Mouse (Mus musculus) frontal cortex, postnatal 14 days (tissue): ENCODE data around the gene Krtap4-7.
"Not testable (repeated sequence)": the region's sequence is repeated elsewhere in the genome, so short reads cannot be mapped to it uniquely, and the experiment has no call there.

Source experiments
- DNase-seq, 2 experiments: peaks; one replicate each; pipeline ENCODE4 v3.0.0; 2022; ENCODE audit warnings: low spot score in 2 of 2

Gene Krtap4-7

GRCm38 (mm10) chr11:99603208-99603607 is 40.7 kb downstream of the Krtap4-7 start, which contains the start of gene Gm11938:
Gene Gm11938 (minus strand): TSS chr11:99603308.
- DNase-seq = not testable (repeated sequence)

DNA sequence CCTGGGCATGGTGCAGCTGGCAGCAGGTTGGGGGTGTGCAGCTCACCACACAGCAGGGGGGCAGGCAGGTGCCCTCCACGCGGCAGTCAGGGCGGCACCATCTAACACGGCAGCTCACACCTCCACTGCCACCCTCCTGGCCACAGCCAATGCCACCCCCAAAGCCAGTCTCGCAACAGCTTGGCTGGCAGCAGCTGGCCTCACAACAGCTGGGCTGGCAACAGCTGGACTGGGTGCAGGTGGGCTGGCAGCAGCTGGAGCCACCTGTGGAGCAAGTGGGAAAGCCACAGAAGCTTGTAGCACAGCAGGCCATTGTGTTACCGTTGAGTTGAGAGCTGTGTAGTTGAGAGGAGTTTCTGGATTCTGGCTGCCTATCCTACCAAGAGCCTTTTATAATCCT is 46.1 kb downstream of the Krtap4-7 start, which contains the start of gene Krtap9-3:
Gene Krtap9-3, minus strand, starts transcription at position 364 of the 400 bp plus-strand sequence.
- DNase-seq = not testable (repeated sequence)
